Mouse (Mus musculus): Measurements from ENCODE around the gene Zfp768. TPM values are rescaled to one million over a fixed set of nuclear protein-coding genes. Genes with fewer than 3 reads are reported as not detected.

Gene Zfp768
- polyA plus RNA-seq, 2 experiments: 5.5 to 38.4 TPM

- ATAC-seq (ENCODE audit: low FRiP score, low read depth) (no peak), DNase-seq (ENCODE audit: low spot score) (no peak)
- Histone ChIP-seq H3K9me3 (ENCODE audit: control insufficient read depth, low read length) (no peaks in the 10 kb centered on the region), H3K27ac (replicated peaks; ENCODE audit: low read depth, low read length) (no peak overlapping the region), H3K9ac (ENCODE audit: low read depth, low read length, severe bottlenecking) (no peak overlapping the region), H3K4me1 (ENCODE audit: control insufficient read depth, insufficient read depth, low read length) (no peaks in the 10 kb centered on the region), H3K4me2 (replicated peaks; ENCODE audit: low read depth, low read length, severe bottlenecking) (no peak overlapping the region), H3K4me3 (replicated peaks; ENCODE audit: low read length) (no peak overlapping the region), H3K36me3 (ENCODE audit: control insufficient read depth, insufficient read depth, low read length) (no peaks in the 10 kb centered on the region), H3K27me3 (ENCODE audit: control insufficient read depth, insufficient read depth, low read length) (no peaks in the 10 kb centered on the region)
- 92% methylated on average over 5 of the region's 5 CpGs for WGBS
- TF ChIP-seq POLR2A (IDR thresholded peaks at IDR 0.05; ENCODE audit: borderline replicate concordance, extremely low read depth, insufficient read depth, insufficient read length): no peak
These were observed 47.7 kb downstream of the Zfp768 start for GRCm38 (mm10) chr7:127297586-127298193.

GRCm38 (mm10) chr7:127296786-127297555, 48.4 kb downstream of the Zfp768 start:
- H3K9ac ChIP-seq (ENCODE audit: low read depth, low read length, severe bottlenecking): no peak overlapping the region
- no peak overlapping the region for H3K4me2 ChIP-seq (replicated peaks; ENCODE audit: low read depth, low read length, severe bottlenecking)
- DNase-seq (ENCODE audit: low spot score) (no peak), ATAC-seq (ENCODE audit: low FRiP score, low read depth) (no peak)
- WGBS: 85% methylated on average over 5 of the region's 5 CpGs
- H3K9me3 ChIP-seq (ENCODE audit: control insufficient read depth, low read length): no peaks in the 10 kb centered on the region
- no peak for TF ChIP-seq POLR2A (IDR thresholded peaks at IDR 0.05; ENCODE audit: borderline replicate concordance, extremely low read depth, insufficient read depth, insufficient read length)
- no peak overlapping the region for H3K4me3 ChIP-seq (replicated peaks; ENCODE audit: low read length)
- no peaks in the 10 kb centered on the region for H3K36me3 ChIP-seq (ENCODE audit: control insufficient read depth, insufficient read depth, low read length)
- no peaks in the 10 kb centered on the region for H3K4me1 ChIP-seq (ENCODE audit: control insufficient read depth, insufficient read depth, low read length)
- H3K27ac ChIP-seq (replicated peaks; ENCODE audit: low read depth, low read length): no peak overlapping the region
- H3K27me3 ChIP-seq (ENCODE audit: control insufficient read depth, insufficient read depth, low read length): no peaks in the 10 kb centered on the region

GRCm38 (mm10) chr7:127296098-127296497, 49.3 kb downstream of the Zfp768 start, which contains the start of gene Itgal:
Gene Itgal (plus strand): TSS chr7:127296260.
- no peak for TF ChIP-seq POLR2A (IDR thresholded peaks at IDR 0.05; ENCODE audit: borderline replicate concordance, extremely low read depth, insufficient read depth, insufficient read length)
- 76% methylated on average over 11 of the region's 11 CpGs for WGBS

More at GRCm38 (mm10) chr7:127296098-127296497, 49.3 kb downstream of the Zfp768 start, which contains the start of gene Itgal:
- no peak within 1 kb of the TSS for H3K4me2 ChIP-seq (replicated peaks; ENCODE audit: low read depth, low read length, severe bottlenecking)
- H3K27me3 ChIP-seq (ENCODE audit: control insufficient read depth, insufficient read depth, low read length): no peaks in the 10 kb centered on the region
- ATAC-seq (ENCODE audit: low FRiP score, low read depth): no peak
- no peaks in the 10 kb centered on the region for H3K9me3 ChIP-seq (ENCODE audit: control insufficient read depth, low read length)
- H3K9ac ChIP-seq (ENCODE audit: low read depth, low read length, severe bottlenecking): no peak within 1 kb of the TSS
- H3K4me1 ChIP-seq (ENCODE audit: control insufficient read depth, insufficient read depth, low read length): no peaks in the 10 kb centered on the region
- H3K36me3 ChIP-seq (ENCODE audit: control insufficient read depth, insufficient read depth, low read length): no peaks in the 10 kb centered on the region
- no peak within 1 kb of the TSS for H3K4me3 ChIP-seq (replicated peaks; ENCODE audit: low read length)
- no peak within 1 kb of the TSS for H3K27ac ChIP-seq (replicated peaks; ENCODE audit: low read depth, low read length)
- no peak for DNase-seq (ENCODE audit: low spot score)

Other genes with a start within 250 kb of the Zfp768 start
- gene Qprt, start 223.4 kb downstream of the Zfp768 start, polyA plus RNA-seq (2012; rRNA removed): 6.0 and 6.5 TPM in 2 replicates
- gene Qprt, start 223.4 kb downstream of the Zfp768 start, polyA plus RNA-seq (2014; fragmentation: Nextera tagmentation; extraction: Ambion mirVana): 3.9 and 4.3 TPM in 2 replicates
- gene Spn, start 207.8 kb downstream of the Zfp768 start, polyA plus RNA-seq (2012; rRNA removed): 0.73 and 0.87 TPM in 2 replicates
- 0.37 and 0.44 TPM in 2 replicates for gene Spn, start 207.8 kb downstream of the Zfp768 start, polyA plus RNA-seq (2014; fragmentation: Nextera tagmentation; extraction: Ambion mirVana)
- gene Cd2bp2, start 149.5 kb downstream of the Zfp768 start, polyA plus RNA-seq (2012; rRNA removed): 84.2 and 110 TPM in 2 replicates
- gene Cd2bp2, start 149.5 kb downstream of the Zfp768 start, polyA plus RNA-seq (2014; fragmentation: Nextera tagmentation; extraction: Ambion mirVana): 54.2 and 61.0 TPM in 2 replicates
- gene Tbc1d10b, start 137.1 kb downstream of the Zfp768 start, polyA plus RNA-seq (2012; rRNA removed): 40.8 and 46.8 TPM in 2 replicates
- gene Tbc1d10b, start 137.1 kb downstream of the Zfp768 start, polyA plus RNA-seq (2014; fragmentation: Nextera tagmentation; extraction: Ambion mirVana): 27.1 and 29.3 TPM in 2 replicates
- 555 and 1,104 TPM in 2 replicates for gene Mylpf, start 136.7 kb downstream of the Zfp768 start, polyA plus RNA-seq (2012; rRNA removed)
- 413 and 609 TPM in 2 replicates for gene Mylpf, start 136.7 kb downstream of the Zfp768 start, polyA plus RNA-seq (2014; fragmentation: Nextera tagmentation; extraction: Ambion mirVana)
- gene Zfp553, start 112.5 kb downstream of the Zfp768 start, polyA plus RNA-seq (2012; rRNA removed): 22.5 and 24.9 TPM in 2 replicates
- gene Zfp553, start 112.5 kb downstream of the Zfp768 start, polyA plus RNA-seq (2014; fragmentation: Nextera tagmentation; extraction: Ambion mirVana): 19.4 and 20.1 TPM in 2 replicates
- gene Sept1, start 112.5 kb downstream of the Zfp768 start, polyA plus RNA-seq (2012; rRNA removed): 14.9 and 22.2 TPM in 2 replicates
- 15.3 and 18.6 TPM in 2 replicates for gene Sept1, start 112.5 kb downstream of the Zfp768 start, polyA plus RNA-seq (2014; fragmentation: Nextera tagmentation; extraction: Ambion mirVana)
- 115 and 161 TPM in 2 replicates for gene Zfp771, start 101.3 kb downstream of the Zfp768 start, polyA plus RNA-seq (2012; rRNA removed)
- gene Zfp771, start 101.3 kb downstream of the Zfp768 start, polyA plus RNA-seq (2014; fragmentation: Nextera tagmentation; extraction: Ambion mirVana): 66.2 and 71.2 TPM in 2 replicates
- gene Dctpp1, start 84.9 kb downstream of the Zfp768 start, polyA plus RNA-seq (2012; rRNA removed): 100 and 120 TPM in 2 replicates
- gene Dctpp1, start 84.9 kb downstream of the Zfp768 start, polyA plus RNA-seq (2014; fragmentation: Nextera tagmentation; extraction: Ambion mirVana): 169 and 177 TPM in 2 replicates
- gene Sephs2, start 71.5 kb downstream of the Zfp768 start, polyA plus RNA-seq (2012; rRNA removed): 22.2 and 24.3 TPM in 2 replicates
- gene Sephs2, start 71.5 kb downstream of the Zfp768 start, polyA plus RNA-seq (2014; fragmentation: Nextera tagmentation; extraction: Ambion mirVana): 74.7 and 79.3 TPM in 2 replicates
- 1.5 and 2.0 TPM in 2 replicates for gene Itgal, start 49.3 kb downstream of the Zfp768 start, polyA plus RNA-seq (2012; rRNA removed)
- 0.88 and 1.2 TPM in 2 replicates for gene Itgal, start 49.3 kb downstream of the Zfp768 start, polyA plus RNA-seq (2014; fragmentation: Nextera tagmentation; extraction: Ambion mirVana)
- 7.3 and 8.0 TPM in 2 replicates for gene Zfp747, start 30.5 kb upstream of the Zfp768 start, polyA plus RNA-seq (2012; rRNA removed)
- gene Zfp747, start 30.5 kb upstream of the Zfp768 start, polyA plus RNA-seq (2014; fragmentation: Nextera tagmentation; extraction: Ambion mirVana): 7.0 and 7.2 TPM in 2 replicates
- gene 9130019O22Rik, start 41.6 kb upstream of the Zfp768 start, polyA plus RNA-seq (2012; rRNA removed): 3.5 and 3.9 TPM in 2 replicates
- 4.5 and 6.4 TPM in 2 replicates for gene 9130019O22Rik, start 41.6 kb upstream of the Zfp768 start, polyA plus RNA-seq (2014; fragmentation: Nextera tagmentation; extraction: Ambion mirVana)
- gene E430018J23Rik, start 48.0 kb upstream of the Zfp768 start, polyA plus RNA-seq (2012; rRNA removed): 8.8 and 11.6 TPM in 2 replicates
- gene E430018J23Rik, start 48.0 kb upstream of the Zfp768 start, polyA plus RNA-seq (2014; fragmentation: Nextera tagmentation; extraction: Ambion mirVana): 7.3 and 10.1 TPM in 2 replicates
- gene Zfp764, start 61.2 kb upstream of the Zfp768 start, polyA plus RNA-seq (2012; rRNA removed): 7.8 and 8.8 TPM in 2 replicates
- 8.4 and 9.1 TPM in 2 replicates for gene Zfp764, start 61.2 kb upstream of the Zfp768 start, polyA plus RNA-seq (2014; fragmentation: Nextera tagmentation; extraction: Ambion mirVana)
- gene Zfp688, start 76.5 kb upstream of the Zfp768 start, polyA plus RNA-seq (2012; rRNA removed): 18.6 and 24.8 TPM in 2 replicates
- gene Zfp688, start 76.5 kb upstream of the Zfp768 start, polyA plus RNA-seq (2014; fragmentation: Nextera tagmentation; extraction: Ambion mirVana): 24.3 and 25.2 TPM in 2 replicates
- gene Zfp689, start 103.6 kb upstream of the Zfp768 start, polyA plus RNA-seq (2012; rRNA removed): 10.2 and 14.7 TPM in 2 replicates
- 7.7 and 10.5 TPM in 2 replicates for gene Zfp689, start 103.6 kb upstream of the Zfp768 start, polyA plus RNA-seq (2014; fragmentation: Nextera tagmentation; extraction: Ambion mirVana)
- gene Prr14, start 114.0 kb upstream of the Zfp768 start, polyA plus RNA-seq (2012; rRNA removed): 65.8 and 86.0 TPM in 2 replicates
- 43.7 and 49.7 TPM in 2 replicates for gene Prr14, start 114.0 kb upstream of the Zfp768 start, polyA plus RNA-seq (2014; fragmentation: Nextera tagmentation; extraction: Ambion mirVana)
- gene Fbrs, start 133.6 kb upstream of the Zfp768 start, polyA plus RNA-seq (2012; rRNA removed): 49.8 and 57.2 TPM in 2 replicates
- 17.3 and 21.1 TPM in 2 replicates for gene Fbrs, start 133.6 kb upstream of the Zfp768 start, polyA plus RNA-seq (2014; fragmentation: Nextera tagmentation; extraction: Ambion mirVana)
- gene Srcap, start 166.4 kb upstream of the Zfp768 start, polyA plus RNA-seq (2012; rRNA removed): 21.4 and 37.2 TPM in 2 replicates
- 44.1 and 54.8 TPM in 2 replicates for gene Srcap, start 166.4 kb upstream of the Zfp768 start, polyA plus RNA-seq (2014; fragmentation: Nextera tagmentation; extraction: Ambion mirVana)
- gene Gm42715, start 174.0 kb upstream of the Zfp768 start, polyA plus RNA-seq (2012; rRNA removed): 17.4 and 19.6 TPM in 2 replicates
- 15.0 and 17.0 TPM in 2 replicates for gene Gm42715, start 174.0 kb upstream of the Zfp768 start, polyA plus RNA-seq (2014; fragmentation: Nextera tagmentation; extraction: Ambion mirVana)
- gene Tmem265, start 215.8 kb upstream of the Zfp768 start, polyA plus RNA-seq (2012; rRNA removed): 2.4 and 4.5 TPM in 2 replicates
- gene Tmem265, start 215.8 kb upstream of the Zfp768 start, polyA plus RNA-seq (2014; fragmentation: Nextera tagmentation; extraction: Ambion mirVana): 7.1 and 9.3 TPM in 2 replicates
- 99.1 and 103 TPM in 2 replicates for gene Phkg2, start 227.8 kb upstream of the Zfp768 start, polyA plus RNA-seq (2012; rRNA removed)
- gene Phkg2, start 227.8 kb upstream of the Zfp768 start, polyA plus RNA-seq (2014; fragmentation: Nextera tagmentation; extraction: Ambion mirVana): 36.3 and 41.9 TPM in 2 replicates
- gene Ccdc189, start 243.0 kb upstream of the Zfp768 start, polyA plus RNA-seq (2012; rRNA removed): 9.7 and 10.6 TPM in 2 replicates
- 5.4 and 8.1 TPM in 2 replicates for gene Ccdc189, start 243.0 kb upstream of the Zfp768 start, polyA plus RNA-seq (2014; fragmentation: Nextera tagmentation; extraction: Ambion mirVana)
- 49.1 and 51.9 TPM in 2 replicates for gene Rnf40, start 243.2 kb upstream of the Zfp768 start, polyA plus RNA-seq (2012; rRNA removed)
- 42.5 and 49.5 TPM in 2 replicates for gene Rnf40, start 243.2 kb upstream of the Zfp768 start, polyA plus RNA-seq (2014; fragmentation: Nextera tagmentation; extraction: Ambion mirVana)